Mouse (Mus musculus) forebrain, embryonic 11.5 days (tissue): ENCODE data around the gene Tsga10ip. TPM values are rescaled to one million over a fixed set of nuclear protein-coding genes. Genes with fewer than 3 reads are reported as not detected.

Experiments
- ATAC-seq: fragments of 200-750 bp; cut with Nextera tagmentation; replicated peaks from 2 replicates; pipeline ENCODE4 v1.8.0; 2017; ENCODE audit warnings: moderate TSS enrichment; ENCODE audit not compliant: low FRiP score
- DNase-seq: peaks from one replicate; pipeline ENCODE4 v3.0.0-alpha.2; 2017; ENCODE audit warnings: low spot score
- H3K27ac ChIP-seq: fragments of 300-500 bp; sonication (generic); 2 replicates; pipeline ENCODE4 v1.5.1; 2014; ENCODE audit warnings: low read depth, low read length
- H3K27me3 ChIP-seq: fragments of 300-500 bp; sonication (generic); 2 replicates; pipeline ENCODE4 v1.6.1; 2014; ENCODE audit warnings: mild to moderate bottlenecking, low read length, mixed read lengths; ENCODE audit not compliant: control insufficient read depth, insufficient read depth
- H3K36me3 ChIP-seq: fragments of 300-500 bp; sonication (generic); 2 replicates; pipeline ENCODE4 v1.6.1; 2014; ENCODE audit warnings: mild to moderate bottlenecking, low read length, moderate library complexity, mixed read lengths; ENCODE audit not compliant: control insufficient read depth, insufficient read depth
- H3K4me1 ChIP-seq: fragments of 300-500 bp; sonication (generic); replicated peaks from 2 replicates; pipeline ENCODE4 v1.6.1; 2014; ENCODE audit warnings: low read length, mixed read lengths; ENCODE audit not compliant: control insufficient read depth, insufficient read depth
- H3K4me2 ChIP-seq: fragments of 300-500 bp; sonication (generic); 2 replicates; pipeline ENCODE4 v1.6.1; 2014; ENCODE audit warnings: low read depth, mild to moderate bottlenecking, low read length, moderate library complexity, mixed read lengths; ENCODE audit not compliant: severe bottlenecking
- H3K4me3 ChIP-seq: fragments of 300-500 bp; sonication (generic); 2 replicates; pipeline ENCODE4 v1.5.1; 2014; ENCODE audit warnings: low read depth, low read length
- H3K9ac ChIP-seq: fragments of 300-500 bp; sonication (generic); 2 replicates; pipeline ENCODE4 v1.6.1; 2014; ENCODE audit warnings: low read length
- H3K9me3 ChIP-seq: fragments of 300-500 bp; sonication (generic); 2 replicates; pipeline ENCODE4 v1.6.1; 2016; ENCODE audit warnings: low read length, mixed read lengths; ENCODE audit not compliant: control insufficient read depth
- WGBS: fragments of 180-500 bp; shearing (Covaris S2); extraction: QIAGEN DNeasy Blood & Tissue Kit; methylation state at CpG from one replicate; pipeline ENCODE4 v1.1.7; 2014; 5-methylcytosine and 5-hydroxymethylcytosine counted together
- polyA plus RNA-seq: library from polyadenylated mRNA; unstranded; fragments of >200 nt; fragmentation: Nextera tagmentation; extraction: Ambion mirVana; gene quantifications from 2 replicates; pipeline ENCODE4 v1.2.1, GENCODE M21; 2014

The Tsga10ip gene
- polyA plus RNA-seq, 1 experiment from 2014 or later, result not detected

- Histone ChIP-seq H3K9ac (no peak overlapping the region), H3K4me2 (no peak overlapping the region), H3K36me3 (peaks cover 2% of the 10 kb centered on the region; the same call in 1 of the 2 replicates), H3K27ac (no peak overlapping the region), H3K9me3 (no peaks in the 10 kb centered on the region), H3K27me3 (no peaks in the 10 kb centered on the region), H3K4me3 (no peak overlapping the region), H3K4me1 (peaks cover 9% of the 10 kb centered on the region; the same call in 1 of the 2 replicates)
- WGBS, result 90% methylated on average over 6 of the region's 6 CpGs
- DNase-seq (no peak), ATAC-seq (no peak)
Observed at GRCm38 (mm10) chr19:5420579-5420978, 18.3 kb upstream of the Tsga10ip start.

- WGBS, result 91% methylated on average over 9 of the region's 9 CpGs
- Histone ChIP-seq H3K9ac (no peak overlapping the region), H3K9me3 (no peaks in the 10 kb centered on the region), H3K4me3 (no peak overlapping the region), H3K27me3 (no peaks in the 10 kb centered on the region), H3K4me2 (no peak overlapping the region), H3K36me3 (peaks cover 2% of the 10 kb centered on the region; the same call in 1 of the 2 replicates), H3K27ac (no peak overlapping the region), H3K4me1 (peaks cover 8% of the 10 kb centered on the region; the same call in 1 of the 2 replicates)
- DNase-seq, result no peak
- no peak for ATAC-seq
Observed at GRCm38 (mm10) chr19:5419630-5420029, 17.3 kb upstream of the Tsga10ip start.

DNA sequence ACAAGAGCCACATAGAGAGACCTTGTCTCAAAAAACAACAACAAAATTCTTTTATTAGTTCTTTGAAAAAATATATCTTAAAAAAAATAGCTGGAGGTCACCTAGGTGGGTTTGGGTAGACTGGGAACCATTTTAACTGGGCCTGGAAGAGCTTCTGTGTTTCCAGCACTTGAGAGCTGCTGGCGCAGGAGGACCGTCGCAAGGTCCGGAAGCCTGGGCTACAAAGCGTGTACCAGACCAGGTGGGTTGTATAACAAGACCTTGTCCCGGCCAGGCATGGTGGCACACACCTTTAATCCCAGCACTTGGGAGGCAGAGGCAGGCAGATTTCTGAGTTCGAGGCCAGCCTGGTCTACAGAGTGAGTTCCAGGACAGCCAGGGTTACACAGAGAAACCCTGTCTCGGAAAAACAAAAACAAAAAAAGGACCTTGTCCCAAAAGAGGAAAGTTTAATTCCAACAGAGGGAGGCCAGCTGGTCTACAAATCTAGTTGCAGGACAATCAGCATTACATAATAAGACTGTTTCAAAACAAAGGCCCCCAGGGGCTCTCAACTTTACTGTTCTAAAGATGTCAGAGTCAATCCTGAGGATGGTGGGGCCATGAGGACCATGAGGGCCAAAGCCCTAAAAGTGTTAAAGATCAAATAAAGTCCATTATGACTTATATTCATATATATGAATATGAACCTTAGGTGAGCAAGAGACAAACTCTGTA lies 16.6 kb upstream of the Tsga10ip start:
- WGBS, result 95% methylated on average over 8 of the region's 8 CpGs
- DNase-seq, result no peak
- no peak for ATAC-seq
- Histone ChIP-seq H3K9me3 (no peaks in the 10 kb centered on the region), H3K27me3 (no peaks in the 10 kb centered on the region), H3K27ac (no peak overlapping the region), H3K9ac (no peak overlapping the region), H3K36me3 (peaks cover 2% of the 10 kb centered on the region; the same call in 1 of the 2 replicates), H3K4me3 (no peak overlapping the region), H3K4me2 (no peak overlapping the region), H3K4me1 (peaks cover 8% of the 10 kb centered on the region; the same call in 1 of the 2 replicates)

- no peak for DNase-seq
- WGBS, result 68% methylated on average over 2 of the region's 2 CpGs
Observed at GRCm38 (mm10) chr19:5414534-5414957, 12.2 kb upstream of the Tsga10ip start.

GRCm38 (mm10) chr19:5413840-5414239 lies 11.5 kb upstream of the Tsga10ip start:
- Histone ChIP-seq H3K27ac (no peak overlapping the region), H3K36me3 (no peaks in the 10 kb centered on the region), H3K9ac (no peak overlapping the region), H3K9me3 (no peaks in the 10 kb centered on the region), H3K4me1 (no peaks in the 10 kb centered on the region), H3K4me2 (no peak overlapping the region), H3K27me3 (no peaks in the 10 kb centered on the region), H3K4me3 (no peak overlapping the region)
- no peak for DNase-seq
- 70% methylated on average over 4 of the region's 4 CpGs for WGBS
- ATAC-seq, result no peak

More at GRCm38 (mm10) chr19:5414534-5414957, 12.2 kb upstream of the Tsga10ip start:
- H3K27me3 ChIP-seq, result no peaks in the 10 kb centered on the region
- H3K4me2 ChIP-seq, result no peak overlapping the region
- no peak overlapping the region for H3K4me3 ChIP-seq
- H3K9me3 ChIP-seq, result no peaks in the 10 kb centered on the region
- H3K9ac ChIP-seq, result no peak overlapping the region
- H3K4me1 ChIP-seq, result no peaks in the 10 kb centered on the region
- no peak overlapping the region for H3K27ac ChIP-seq
- ATAC-seq, result no peak
- H3K36me3 ChIP-seq, result no peaks in the 10 kb centered on the region

- H3K4me3 ChIP-seq, result no peak overlapping the region
- ATAC-seq, result no peak
- WGBS, result 78% methylated on average over 5 of the region's 5 CpGs
Observed at GRCm38 (mm10) chr19:5411961-5412360, 9.6 kb upstream of the Tsga10ip start.

GRCm38 (mm10) chr19:5410641-5411040 lies 8.3 kb upstream of the Tsga10ip start:
- Histone ChIP-seq H3K4me2 (no peak overlapping the region), H3K4me3 (no peak overlapping the region), H3K4me1 (peaks cover 3% of the 10 kb centered on the region; the same call in 1 of the 2 replicates), H3K9me3 (no peaks in the 10 kb centered on the region), H3K9ac (no peak overlapping the region), H3K27me3 (no peaks in the 10 kb centered on the region), H3K27ac (no peak overlapping the region), H3K36me3 (no peaks in the 10 kb centered on the region)
- ATAC-seq (no peak), DNase-seq (no peak)
- WGBS, result 91% methylated on average over 5 of the region's 5 CpGs

More at GRCm38 (mm10) chr19:5411961-5412360, 9.6 kb upstream of the Tsga10ip start:
- no peak for DNase-seq
- Histone ChIP-seq H3K4me1 (peaks cover 3% of the 10 kb centered on the region; the same call in 1 of the 2 replicates), H3K9me3 (no peaks in the 10 kb centered on the region), H3K36me3 (no peaks in the 10 kb centered on the region), H3K4me2 (no peak overlapping the region), H3K27me3 (no peaks in the 10 kb centered on the region), H3K27ac (no peak overlapping the region), H3K9ac (no peak overlapping the region)

- H3K27me3 ChIP-seq, result no peaks in the 10 kb centered on the region
- DNase-seq (no peak), ATAC-seq (no peak)
- H3K4me1 ChIP-seq, result peaks cover 3% of the 10 kb centered on the region; the same call in 1 of the 2 replicates
- H3K36me3 ChIP-seq, result no peaks in the 10 kb centered on the region
- H3K9ac ChIP-seq, result no peak overlapping the region
- 81% methylated on average over 5 of the region's 5 CpGs for WGBS
- no peak overlapping the region for H3K4me3 ChIP-seq
- H3K27ac ChIP-seq, result no peak overlapping the region
- no peaks in the 10 kb centered on the region for H3K9me3 ChIP-seq
- H3K4me2 ChIP-seq, result no peak overlapping the region
Observed at GRCm38 (mm10) chr19:5409068-5409467, 6.7 kb upstream of the Tsga10ip start.
